Mouse (Mus musculus) adrenal gland, postnatal 4 days (tissue): ENCODE results near the gene Hist1h4d. TPM values are rescaled to one million over a fixed set of nuclear protein-coding genes. Genes with fewer than 3 reads are reported as not detected.
"Not testable (repeated sequence)": the region's sequence is repeated elsewhere in the genome, so short reads cannot be mapped to it uniquely, and the experiment has no call there.

Source experiments
- DNase-seq, 2 experiments: peaks; one replicate each; pipeline ENCODE4 v3.0.0; 2021 to 2022; ENCODE audit warnings: low spot score in 2 of 2, mixed read lengths in 2 of 2
- total RNA-seq, 2 experiments: library from RNA; stranded (reverse); gene quantifications; 2 replicates each; pipeline ENCODE4 v1.2.3; 2021

Gene Hist1h4d
- total RNA-seq, 2 experiments from 2014 or later = 413 to 478 TPM

DNA sequence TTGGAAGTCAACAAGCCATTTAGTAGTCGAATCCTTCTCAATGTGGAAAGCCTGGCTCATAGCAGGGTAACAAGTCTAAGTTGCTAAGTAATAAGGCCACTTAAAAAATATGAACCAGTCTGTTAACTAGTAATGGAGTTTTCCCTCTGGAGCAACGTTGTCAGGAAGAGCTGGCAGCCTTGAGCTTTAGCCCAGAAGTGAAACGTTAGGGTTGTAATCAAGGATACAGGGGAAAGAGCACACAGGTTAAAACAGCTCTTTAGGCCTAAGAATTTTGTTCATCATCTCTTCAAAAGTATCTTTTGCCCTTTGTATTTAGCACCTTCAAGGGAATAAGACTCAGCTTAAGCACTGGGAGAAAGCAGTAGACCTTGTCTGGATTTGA is 30.6 kb upstream of the Hist1h4d start:
- DNase-seq = no peak

DNA sequence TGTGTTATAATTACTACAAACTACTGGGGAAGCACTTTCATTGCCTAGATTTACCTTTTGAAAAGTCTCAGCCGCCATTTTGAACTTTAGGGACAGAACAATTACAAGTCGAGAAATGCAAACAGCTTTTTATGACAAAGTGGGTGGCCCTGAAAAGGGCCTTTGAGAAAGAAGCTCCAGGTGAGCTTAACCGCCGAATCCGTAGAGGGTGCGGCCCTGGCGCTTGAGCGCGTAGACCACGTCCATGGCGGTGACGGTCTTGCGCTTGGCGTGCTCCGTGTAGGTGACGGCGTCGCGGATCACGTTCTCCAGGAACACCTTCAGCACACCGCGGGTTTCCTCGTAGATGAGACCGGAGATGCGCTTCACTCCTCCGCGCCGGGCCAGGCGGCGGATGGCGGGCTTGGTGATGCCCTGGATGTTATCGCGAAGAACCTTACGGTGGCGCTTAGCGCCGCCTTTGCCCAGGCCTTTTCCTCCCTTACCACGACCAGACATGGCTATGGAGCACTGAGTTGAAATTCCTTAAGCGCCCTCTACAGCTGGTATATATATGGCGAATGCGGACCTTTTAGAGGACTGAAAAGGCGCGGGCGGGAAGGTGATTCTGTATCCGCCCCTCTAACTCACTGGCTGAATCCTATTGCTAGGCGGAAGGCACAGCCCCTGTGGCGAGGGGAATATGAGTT is 30.1 kb upstream of the Hist1h4d start, which contains the start of gene Hist1h4f:
TSS of gene Hist1h4f (minus strand) at position 503 of the 689 bp plus-strand sequence.
- peak; percentile 51 to 80 for DNase-seq

DNA sequence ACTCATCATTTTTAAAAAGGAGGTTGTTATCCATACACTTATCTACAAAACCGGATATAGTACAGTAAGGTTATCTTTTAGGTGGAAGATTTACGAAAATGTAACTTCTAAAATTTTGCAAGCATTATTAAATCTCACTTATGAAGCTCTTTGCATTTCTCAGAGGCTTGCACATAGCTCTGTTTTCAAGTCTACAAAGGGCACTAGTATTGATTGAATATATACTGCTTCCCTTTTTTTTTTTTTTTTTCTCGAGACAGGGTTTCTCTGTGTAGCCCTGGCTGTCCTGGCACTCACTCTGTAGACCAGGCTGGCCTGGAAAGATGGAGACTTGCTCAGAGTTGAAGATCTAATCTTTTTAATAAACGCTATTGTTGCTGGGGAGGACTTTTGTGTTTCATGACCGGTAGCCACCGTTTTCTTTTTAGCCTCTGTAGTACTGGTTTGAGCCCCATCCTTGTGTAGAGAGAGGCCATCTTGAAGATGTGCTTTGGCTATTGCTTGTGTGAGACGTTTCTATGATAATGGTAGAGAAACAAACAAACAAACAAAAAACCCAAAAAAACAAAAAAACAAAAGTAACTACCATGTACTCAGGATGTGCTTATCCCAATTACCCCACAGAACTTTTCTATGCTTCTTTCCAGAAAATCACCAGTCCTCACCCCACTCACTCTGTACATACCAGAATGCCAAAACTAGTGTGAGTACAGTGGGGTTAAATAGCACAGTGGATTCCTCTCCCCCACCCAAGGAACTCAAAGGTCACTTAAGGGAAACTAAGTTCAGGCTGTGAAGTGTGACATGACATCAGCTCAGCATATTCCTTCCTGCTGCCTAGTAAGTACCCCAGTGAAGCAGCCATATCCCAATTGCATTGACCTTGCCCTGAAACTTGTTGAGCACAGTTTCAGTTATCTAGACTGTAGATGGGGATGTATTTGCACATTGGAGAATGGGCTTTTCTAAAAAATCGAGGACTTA is 29.2 kb upstream of the Hist1h4d start:
- DNase-seq = no peak

DNA sequence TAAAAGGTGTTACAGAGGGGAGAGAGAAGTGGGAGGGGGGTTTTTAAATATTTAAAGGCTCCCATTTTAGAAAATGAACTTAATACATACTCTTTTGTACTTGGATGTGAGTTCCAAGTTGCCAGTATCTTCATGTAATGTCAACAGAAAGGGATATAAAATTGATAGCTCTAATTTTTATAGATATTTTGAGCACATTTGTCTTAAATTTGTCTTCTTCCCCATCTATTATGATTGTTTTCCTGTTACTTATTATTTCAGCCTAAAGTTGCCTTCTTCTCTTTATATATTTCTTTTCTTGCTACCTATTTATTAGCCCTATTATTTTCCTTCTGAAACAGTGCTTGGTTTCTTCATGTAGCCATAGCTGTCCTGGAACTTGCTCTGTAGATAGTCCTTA is 28.4 kb upstream of the Hist1h4d start, which contains the start of gene Hist1h1d:
TSS of gene Hist1h1d (plus strand) at position 301 of the 400 bp plus-strand sequence.
- DNase-seq = no peak

DNA sequence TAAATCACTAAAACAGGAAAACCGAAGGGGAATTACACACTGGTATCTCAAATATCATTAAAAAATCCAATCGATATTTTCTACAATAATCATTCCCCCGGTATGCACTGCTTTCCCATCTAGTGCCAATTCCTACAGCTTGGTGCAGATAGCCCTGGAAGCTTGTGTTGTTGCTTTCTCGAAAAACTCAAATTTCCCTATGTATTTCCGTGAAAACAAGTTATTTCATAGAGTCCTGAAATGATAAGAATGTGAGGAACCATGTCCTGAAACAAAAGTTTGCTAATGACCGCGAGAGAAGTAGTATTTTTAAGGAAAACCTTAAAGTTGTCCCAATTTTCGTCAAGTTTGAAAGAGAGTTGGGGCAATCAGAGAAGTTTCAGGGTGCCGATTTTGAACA is 27.0 kb upstream of the Hist1h4d start:
- no peak for DNase-seq

DNA sequence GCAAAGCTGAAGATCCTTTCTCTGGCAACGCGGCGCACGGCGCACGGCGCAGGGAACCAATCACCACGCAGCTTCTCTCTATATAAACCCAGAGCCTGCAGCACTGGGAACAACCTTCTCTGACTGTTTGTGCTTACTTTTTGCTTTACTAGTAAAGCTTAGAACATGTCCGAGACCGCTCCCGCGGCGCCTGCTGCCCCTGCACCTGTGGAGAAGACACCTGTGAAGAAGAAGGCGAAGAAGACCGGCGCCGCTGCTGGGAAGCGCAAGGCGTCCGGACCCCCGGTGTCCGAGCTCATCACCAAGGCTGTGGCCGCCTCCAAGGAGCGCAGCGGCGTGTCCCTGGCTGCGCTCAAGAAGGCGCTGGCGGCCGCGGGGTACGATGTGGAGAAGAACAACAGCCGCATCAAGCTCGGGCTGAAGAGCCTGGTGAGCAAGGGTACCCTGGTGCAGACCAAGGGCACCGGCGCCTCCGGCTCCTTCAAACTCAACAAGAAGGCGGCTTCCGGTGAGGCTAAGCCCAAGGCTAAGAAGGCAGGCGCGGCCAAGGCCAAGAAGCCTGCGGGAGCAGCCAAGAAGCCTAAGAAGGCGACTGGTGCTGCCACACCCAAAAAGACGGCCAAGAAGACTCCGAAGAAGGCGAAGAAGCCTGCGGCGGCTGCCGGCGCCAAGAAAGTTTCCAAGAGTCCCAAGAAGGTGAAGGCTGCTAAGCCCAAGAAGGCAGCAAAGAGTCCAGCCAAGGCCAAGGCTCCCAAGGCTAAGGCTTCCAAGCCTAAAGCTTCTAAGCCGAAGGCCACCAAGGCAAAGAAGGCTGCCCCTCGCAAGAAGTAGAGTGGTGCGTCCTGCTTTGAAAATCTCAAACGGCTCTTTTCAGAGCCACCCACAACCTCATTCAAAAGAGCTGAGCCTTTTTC is 26.2 kb upstream of the Hist1h4d start:
- peak; percentile 48 to 64 for DNase-seq

DNA sequence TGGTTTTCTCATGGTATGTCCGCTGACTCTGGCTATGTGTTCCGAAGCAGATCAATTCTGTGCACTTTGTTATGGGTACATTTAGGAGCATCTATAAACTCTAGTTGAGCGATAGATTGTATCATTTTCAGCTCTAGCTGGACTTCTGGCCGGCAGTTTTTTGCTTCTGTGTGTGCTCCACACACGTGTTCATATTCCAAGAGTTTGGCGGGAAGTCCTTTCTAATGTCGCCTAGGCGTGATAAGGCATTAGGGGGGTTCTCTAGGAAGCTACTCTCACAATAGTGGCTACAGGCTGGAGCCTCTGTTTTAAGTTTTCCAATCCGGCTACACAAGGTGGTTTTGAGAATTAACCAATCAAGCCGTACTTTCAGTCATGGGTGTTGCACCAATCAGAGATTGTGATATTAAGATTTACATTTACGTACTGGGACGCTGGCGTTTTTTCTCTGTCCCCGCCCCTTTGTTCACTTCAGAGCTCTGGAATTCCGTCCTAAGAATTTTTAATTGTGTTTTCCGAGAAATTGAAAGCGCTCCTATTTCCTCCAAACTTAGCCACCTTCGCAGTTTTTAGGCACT is 25.5 kb upstream of the Hist1h4d start:
- DNase-seq = peak in 1 of 2 experiments; percentile 46

DNA sequence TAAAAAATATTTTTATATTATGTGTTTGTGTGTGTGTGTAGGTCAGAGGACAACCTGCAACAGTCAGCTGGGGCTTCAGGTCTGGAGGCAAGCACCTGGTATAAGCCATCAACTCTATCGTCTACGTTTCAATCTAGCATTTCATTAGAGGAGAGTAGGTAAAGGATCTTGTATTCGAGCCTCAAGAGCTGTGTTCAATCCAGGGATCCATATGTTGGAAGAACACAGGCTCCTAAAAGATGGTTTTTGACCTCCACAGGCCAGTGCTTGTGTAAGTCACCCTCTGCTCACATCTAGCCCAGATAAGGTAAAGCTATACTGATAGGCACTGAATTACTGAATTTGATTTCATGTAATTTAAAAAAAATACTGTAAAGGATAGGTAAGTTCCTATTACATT is 24.5 kb upstream of the Hist1h4d start:
- no peak for DNase-seq

DNA sequence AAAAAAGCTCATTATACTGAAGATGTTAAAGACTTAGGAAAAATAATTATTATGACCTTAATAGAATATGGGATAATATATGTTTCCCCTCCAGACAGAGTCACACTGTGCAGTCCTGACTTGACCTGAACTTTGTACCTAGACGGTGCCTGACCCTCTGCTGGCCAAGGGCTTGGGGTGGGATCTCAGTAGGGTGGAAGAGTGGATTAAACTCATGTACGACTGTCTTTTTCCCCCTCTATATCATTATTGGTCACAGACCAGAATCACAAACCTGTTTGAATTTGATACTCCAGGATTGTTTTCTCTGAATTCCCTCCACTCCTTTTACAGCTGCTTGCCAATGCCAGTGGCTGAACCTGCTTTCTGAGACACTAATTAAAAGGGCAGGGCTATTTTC is 20.7 kb upstream of the Hist1h4d start:
- DNase-seq = not testable (repeated sequence)

DNA sequence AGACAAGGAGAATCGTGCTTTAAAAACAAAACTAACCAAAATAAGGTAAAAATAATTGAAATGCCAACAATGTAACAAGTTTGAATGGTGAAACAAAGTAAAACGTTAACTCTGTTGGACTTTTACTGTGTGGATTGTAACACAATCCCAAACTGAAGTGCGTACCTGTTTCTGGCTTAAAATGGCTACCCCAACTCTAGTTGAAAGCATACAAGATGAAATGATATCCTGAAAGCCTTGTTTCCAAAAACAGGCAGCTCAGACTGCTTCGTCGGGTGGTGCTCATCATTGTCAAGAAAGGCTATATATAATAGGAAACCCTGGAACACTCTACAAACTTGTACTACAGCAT is 19.9 kb upstream of the Hist1h4d start:
- DNase-seq = not testable (repeated sequence)

DNA sequence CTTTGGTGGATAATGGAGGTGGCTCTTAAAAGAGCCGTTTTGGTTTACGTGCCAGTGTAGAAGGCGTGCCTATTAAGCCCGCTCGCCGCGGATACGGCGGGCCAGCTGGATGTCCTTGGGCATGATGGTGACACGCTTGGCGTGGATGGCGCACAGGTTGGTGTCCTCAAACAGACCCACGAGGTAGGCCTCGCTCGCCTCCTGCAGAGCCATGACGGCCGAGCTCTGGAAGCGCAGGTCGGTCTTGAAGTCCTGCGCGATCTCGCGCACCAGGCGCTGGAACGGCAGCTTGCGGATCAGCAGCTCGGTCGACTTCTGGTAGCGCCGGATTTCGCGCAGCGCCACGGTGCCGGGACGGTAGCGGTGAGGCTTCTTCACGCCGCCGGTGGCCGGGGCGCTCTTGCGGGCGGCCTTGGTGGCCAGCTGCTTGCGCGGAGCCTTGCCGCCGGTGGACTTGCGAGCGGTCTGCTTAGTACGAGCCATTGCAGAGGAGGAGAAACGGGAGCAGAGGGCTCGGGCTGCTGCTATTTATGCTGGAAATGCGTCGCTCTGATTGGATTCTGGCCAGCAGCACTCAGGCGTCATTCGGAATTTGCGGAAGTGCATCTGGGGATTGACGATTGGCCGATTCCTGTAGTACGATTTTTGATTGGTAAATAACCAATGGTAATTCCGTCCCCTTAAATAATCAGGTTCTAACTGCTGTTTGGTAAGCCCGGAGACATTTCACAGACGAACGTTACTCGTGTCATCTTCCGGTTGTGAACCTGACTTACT is 19.3 kb upstream of the Hist1h4d start, which contains the start of gene Hist1h3e:
TSS of gene Hist1h3e (minus strand) at position 487 of the 777 bp plus-strand sequence.
- peak; percentile 89 to 90 for DNase-seq

DNA sequence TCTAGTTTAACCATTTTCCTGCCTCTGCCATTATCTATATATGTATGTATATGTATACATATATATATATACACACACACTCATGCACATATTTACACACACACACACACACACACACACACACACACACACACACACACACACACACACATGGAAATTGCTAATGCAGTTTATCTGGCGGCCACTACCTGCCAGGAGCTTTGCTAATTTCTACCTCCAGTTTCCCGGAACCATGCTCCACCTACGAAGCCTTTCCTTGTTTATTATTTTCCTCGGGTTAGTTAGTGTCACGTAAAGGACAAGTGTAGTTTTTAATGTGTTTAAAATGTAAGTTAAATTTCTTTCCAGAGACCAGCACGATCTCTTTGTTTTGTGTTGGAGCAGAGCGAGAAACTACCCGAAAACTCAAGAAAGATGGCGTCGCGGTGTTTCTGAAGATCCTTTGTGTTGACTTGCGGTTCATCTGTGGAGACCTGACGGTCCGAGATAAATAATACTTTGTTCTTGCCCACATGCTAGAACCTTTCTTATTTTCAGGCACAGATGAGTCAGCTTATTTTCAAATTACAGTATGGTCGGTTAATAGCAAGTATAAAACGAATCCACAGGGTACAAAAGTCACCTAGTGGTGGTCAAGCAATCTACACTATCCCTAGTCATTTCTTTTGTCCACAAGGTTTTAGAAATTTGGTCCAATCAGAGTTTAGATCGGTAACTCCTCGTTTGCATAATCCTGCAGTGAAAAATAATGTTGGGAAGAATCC is 18.5 kb upstream of the Hist1h4d start:
- no peak for DNase-seq

DNA sequence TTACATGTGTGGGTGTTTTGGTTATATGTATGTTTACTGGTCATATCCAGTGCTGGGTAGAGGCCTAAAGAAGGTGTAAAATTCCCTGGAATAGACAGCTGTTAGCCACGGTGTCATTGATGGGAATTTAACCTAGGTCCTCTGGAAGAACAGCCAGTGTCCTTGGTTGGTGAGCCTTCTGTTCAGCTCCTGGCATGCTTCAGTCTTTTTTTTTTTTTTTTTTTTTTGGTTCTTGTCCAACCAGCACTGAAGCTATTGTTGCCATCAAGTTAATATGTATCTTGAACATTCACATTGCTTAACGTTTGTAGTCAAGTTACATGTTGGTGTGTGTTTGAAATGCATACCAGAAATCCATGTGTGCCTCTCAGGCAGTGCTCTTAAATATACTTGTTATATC is 16.9 kb upstream of the Hist1h4d start:
- no peak for DNase-seq

DNA sequence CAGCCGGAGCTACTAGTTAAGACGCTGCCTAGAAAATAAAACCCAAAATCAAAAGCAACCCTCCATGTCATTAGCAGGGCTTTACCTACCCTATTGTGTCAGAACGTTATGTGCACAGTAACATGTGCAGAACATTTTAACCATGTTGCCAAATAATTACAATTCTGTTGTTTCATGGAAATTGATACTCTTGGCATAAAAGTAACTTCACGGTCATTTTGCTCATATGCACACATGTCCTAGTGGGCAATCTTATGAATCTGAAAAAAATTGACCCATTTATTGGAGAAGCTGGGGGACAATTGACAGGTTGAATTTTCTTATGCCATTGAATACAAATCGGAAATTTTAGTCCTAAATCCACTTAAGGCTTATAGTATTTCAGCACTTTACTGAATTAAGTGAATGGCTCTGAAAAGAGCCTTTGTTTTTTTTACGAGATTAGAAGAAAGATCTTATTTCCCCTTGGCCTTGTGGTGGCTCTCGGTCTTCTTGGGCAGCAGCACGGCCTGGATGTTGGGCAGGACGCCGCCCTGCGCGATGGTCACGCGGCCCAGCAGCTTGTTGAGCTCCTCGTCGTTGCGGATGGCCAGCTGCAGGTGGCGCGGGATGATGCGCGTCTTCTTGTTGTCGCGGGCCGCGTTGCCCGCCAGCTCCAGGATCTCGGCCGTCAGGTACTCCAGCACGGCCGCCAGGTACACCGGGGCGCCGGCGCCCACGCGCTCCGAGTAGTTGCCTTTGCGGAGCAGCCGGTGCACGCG is 11.0 kb upstream of the Hist1h4d start:
- not testable (repeated sequence) for DNase-seq

DNA sequence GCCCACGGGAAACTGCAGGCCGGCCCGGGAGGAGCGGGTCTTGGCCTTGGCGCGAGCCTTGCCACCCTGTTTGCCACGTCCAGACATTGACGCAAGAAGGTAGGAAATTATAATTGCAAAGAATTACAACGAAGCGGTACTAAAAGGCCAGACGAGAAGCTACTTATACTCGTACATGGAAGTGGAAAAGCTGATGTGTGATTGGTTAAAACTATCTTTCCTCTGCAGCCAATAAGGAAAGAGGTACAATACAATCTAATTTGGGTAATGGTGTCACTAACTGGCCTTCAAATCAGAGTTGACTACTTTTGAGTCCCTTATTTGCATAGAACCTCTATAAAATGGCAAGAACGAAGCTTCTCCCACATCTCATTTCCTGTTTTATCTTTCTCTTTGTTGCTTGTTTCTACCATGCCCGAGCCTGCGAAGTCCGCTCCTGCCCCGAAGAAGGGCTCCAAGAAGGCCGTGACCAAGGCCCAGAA is 10.3 kb upstream of the Hist1h4d start, which contains the start of the genes Hist1h2ae and Hist1h2bg:
TSS of gene Hist1h2ae (minus strand) at position 199 of the 482 bp plus-strand sequence.
TSS of gene Hist1h2bg (plus strand) at position 375 of the 482 bp plus-strand sequence.
- peak in 1 of 2 experiments; percentile 29 for DNase-seq

DNA sequence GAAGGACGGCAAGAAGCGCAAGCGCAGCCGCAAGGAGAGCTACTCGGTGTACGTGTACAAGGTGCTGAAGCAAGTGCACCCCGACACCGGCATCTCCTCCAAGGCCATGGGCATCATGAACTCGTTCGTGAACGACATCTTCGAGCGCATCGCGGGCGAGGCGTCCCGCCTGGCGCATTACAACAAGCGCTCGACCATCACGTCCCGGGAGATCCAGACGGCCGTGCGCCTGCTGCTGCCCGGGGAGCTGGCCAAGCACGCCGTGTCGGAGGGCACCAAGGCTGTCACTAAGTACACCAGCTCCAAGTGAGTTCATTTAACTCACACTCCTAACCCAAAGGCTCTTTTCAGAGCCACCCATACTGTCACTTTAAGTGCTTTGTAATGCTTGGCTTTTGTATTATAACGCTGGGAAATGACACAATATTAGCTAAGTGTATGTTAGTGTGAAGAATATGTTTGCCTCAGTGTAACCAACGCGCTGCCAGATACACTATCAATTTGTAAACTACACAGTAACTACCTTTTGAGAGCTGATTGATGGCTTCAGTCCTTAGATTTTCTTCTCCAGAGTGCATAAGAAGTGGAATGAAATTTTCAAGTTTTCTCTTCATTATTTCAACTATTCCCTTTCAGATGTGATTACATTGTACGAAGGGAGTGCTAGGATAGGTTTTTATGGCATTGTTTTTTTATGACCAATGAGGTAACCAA is 9.7 kb upstream of the Hist1h4d start:
- DNase-seq = not testable (repeated sequence)
